Mouse (Mus musculus) liver, embryonic 14.5 days (tissue): ENCODE data around the gene Tnf.

ENCODE experiments used
- CTCF ChIP-seq: IDR thresholded peaks from 2 replicates; pipeline ENCODE4 v1.5.1; 2016; ENCODE audit warnings: antibody characterized with exemption, low read depth, control low read depth
- EP300 ChIP-seq: IDR thresholded peaks from 2 replicates; pipeline ENCODE4 v1.6.1; 2016; ENCODE audit warnings: antibody characterized with exemption, low read depth

- TF ChIP-seq CTCF (no peak), EP300 (no peak)
These were observed 30.9 kb upstream of the Tnf start for GRCm38 (mm10) chr17:35232659-35233058.
